Mouse (Mus musculus): ENCODE measurements around the gene Gtf2i.

Gene Gtf2i

DNA sequence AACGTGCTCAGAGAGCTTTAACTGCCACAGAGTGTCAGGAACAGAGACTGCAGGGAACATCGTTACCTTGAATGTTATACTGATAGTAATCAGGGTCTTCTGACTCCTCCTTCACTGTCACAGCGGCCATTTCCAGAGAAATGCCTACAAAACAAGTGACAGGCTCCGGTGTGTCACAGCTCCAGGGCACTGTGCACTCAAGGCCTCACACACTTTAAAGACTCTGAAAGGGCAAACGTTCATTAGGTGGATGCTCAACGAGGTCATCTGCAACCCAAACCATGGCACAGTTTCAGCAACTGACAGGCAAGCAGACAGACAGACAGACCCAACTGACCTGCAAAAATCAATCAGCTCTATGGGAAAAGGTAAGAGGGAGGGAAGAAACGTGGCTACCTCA, 35.2 kb downstream of the Gtf2i start:
- CTCF ChIA-PET = no interaction called here

DNA sequence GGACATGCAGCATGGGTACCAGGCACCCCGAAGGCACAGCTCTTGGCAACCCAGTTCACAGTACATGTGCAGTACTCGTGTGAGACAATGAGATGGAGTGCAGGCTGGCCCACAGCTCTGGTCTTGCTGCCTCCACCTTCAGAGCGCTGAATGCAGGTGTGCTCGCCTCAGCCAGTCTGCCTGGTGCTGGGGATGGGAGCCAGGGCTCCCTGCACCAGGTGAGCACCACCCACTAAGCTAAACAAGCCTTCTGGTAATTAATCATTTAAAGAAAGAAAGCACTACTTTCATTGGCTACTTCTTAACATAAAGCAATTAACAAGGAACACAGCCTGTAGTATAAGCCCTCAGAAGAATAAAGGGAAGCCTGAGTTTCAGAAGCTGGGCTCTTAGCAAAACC, 37.5 kb downstream of the Gtf2i start:
- CTCF ChIA-PET = no interaction called here

DNA sequence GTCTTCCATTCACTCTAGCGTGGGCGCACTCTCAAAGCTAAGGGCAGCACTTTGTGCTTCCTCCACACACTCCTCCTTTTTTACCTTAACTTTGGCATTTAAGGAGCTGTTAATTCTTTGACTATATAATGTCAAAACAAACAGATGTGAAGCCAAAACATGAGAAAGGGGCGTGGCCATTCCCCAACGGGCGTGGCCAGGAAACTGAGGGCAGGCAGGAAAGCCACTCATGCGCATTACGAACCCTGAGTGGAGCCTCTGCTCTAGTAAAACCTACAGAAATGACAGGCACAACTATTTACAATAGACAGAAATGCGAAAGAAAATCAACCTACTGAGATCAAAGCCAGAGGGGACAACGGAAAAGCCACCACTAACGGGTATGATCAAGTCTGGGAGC, 39.0 kb downstream of the Gtf2i start:
- CTCF ChIA-PET = no interaction called here

DNA sequence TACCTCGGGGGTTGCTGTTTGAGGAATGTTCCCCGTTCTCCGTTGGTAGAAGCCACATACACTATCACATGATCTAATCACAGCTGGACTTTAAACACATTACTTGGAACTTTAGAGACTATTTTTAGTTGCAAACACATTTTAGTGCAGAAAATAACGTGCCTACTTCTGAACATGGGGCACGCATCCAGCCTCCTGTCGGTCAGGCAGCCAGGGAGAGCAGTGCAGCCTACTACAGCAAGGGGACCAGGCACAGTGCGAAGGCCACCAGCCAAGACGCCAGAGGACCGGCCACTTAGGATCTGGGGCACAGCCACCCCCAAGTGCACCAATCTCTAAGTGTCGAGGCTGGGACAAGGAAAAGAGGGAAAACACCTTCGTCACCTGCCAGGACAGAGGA, 39.5 kb downstream of the Gtf2i start:
- CTCF ChIA-PET = no interaction called here

DNA sequence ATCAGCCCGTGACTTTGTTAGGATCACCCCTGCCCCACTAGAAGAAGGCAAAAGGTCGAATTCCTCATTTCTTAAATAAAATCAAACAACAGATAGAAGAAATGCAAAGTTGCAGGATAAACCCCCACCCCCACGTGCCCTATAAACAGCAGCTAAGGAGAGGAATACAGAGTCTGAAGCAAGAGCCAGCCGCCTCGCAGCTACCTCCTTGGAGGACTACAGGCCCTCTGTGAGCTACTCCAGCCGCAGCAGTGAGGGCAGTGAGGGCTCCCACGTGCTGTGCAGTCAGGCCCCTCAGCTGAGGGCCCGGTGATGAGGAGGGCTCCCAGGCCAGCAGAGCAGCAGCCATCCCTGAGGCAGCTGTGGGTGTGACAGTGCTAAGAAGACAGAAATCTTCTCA, 40.8 kb downstream of the Gtf2i start:
- CTCF ChIA-PET = no interaction called here

DNA sequence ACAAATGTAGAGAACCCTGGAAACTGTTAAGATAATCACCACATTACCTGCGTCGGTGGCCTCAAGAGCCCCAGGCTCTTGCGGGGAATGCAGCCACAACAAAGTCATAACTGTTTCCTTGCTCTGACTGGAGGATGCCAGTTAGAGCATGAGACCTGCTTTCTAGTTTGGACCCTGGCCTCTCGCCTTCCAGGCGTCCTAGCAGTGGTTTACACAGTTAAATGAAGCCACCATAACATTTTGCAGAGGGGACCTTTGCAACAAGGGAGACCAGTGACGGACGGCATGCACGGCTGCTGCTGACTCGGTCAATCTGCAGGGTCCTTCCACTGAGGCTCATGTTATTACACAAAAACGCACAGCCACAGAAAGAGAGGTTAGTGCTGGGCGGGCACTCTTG, 41.8 kb downstream of the Gtf2i start:
- CTCF ChIA-PET = no interaction called here

DNA sequence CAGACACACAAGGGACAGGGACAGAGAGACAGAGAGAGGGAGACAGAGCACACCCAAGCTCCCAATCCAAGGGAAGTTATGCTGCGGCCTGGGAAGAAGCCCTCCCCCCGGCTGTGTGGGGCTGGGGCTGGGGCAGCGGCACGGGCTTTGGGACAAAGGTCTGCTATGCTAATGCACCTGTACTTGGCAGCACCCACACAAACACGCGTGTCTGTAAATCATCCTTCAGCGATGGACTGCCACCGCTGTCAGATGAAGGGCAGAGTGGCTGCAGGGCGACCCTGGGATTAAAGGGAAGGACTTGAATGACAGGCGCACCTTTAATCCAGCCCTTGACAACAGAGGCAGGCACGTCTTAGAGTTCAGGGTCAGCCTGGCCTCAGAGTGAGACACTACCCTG, 43.1 kb downstream of the Gtf2i start:
- CTCF ChIA-PET = interaction anchor here (0.5 kb wide), 1 partner anchor 10 kb away, joined by 3 read pairs; no protein-coding TSS in a partner anchor

DNA sequence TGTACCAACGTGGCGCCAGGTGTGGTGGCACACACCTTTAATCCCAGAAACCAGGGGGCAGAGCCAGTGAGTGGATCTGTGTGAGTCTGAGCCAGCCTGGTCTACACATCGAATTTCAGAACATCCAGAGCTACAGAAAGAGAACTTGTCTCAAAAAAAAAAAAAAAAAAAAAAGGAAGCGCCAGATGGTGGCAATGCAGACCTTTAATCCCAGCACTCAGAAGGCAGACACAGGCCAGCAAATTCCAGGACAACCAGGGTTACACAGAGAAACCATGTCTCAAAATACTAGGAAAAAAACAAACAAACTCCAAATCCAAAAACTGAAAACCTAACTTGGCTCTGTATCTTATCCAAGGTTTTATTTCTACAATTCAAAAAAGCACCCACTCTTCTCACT, 44.0 kb downstream of the Gtf2i start:
- CTCF ChIA-PET = interaction anchor here (0.6 kb wide), 1 partner anchor 50 kb away, joined by 9 read pairs; no protein-coding TSS in a partner anchor

DNA sequence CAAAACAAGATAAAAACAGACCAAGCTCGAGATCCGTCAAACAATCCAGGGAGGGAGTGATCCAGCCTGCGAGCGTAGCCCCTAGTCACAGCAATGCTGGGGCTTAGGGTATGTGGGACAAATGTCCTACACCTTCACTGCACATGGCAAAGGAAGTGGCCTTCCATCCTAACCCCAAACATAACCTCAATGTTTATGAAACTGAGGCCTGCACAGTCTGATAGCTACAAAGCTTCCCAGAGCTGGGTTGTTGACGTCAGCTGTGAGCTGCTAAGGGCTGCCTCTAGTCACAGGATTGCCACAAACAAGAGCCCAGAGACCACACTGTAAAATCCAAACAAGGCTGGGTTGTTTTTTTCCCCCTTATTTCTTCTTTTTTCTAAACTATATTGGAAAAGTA, 44.8 kb downstream of the Gtf2i start:
- CTCF ChIA-PET = no interaction called here

DNA sequence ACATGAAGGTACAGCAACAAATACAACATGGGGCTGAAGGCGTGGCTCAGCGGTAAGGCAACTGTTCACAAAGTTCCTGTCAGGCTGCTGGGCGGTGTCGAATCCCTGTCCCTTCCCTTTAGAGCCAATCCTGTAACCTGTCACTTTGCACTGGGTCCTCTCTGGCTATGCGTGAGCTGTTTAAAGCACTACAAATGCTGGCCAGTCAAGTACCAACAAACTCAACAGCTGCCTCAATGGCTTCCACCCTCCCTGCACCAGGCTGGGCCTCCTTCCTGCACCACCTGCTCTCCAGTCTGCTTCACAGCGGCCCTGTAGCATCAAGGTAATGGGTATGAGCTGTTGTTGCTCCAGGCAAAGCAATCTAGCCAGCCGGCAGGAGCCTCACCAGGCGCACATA, 45.8 kb downstream of the Gtf2i start:
- CTCF ChIA-PET = interaction anchor here (0.6 kb wide), 1 partner anchor 13 kb away, joined by 3 read pairs; no protein-coding TSS in a partner anchor

DNA sequence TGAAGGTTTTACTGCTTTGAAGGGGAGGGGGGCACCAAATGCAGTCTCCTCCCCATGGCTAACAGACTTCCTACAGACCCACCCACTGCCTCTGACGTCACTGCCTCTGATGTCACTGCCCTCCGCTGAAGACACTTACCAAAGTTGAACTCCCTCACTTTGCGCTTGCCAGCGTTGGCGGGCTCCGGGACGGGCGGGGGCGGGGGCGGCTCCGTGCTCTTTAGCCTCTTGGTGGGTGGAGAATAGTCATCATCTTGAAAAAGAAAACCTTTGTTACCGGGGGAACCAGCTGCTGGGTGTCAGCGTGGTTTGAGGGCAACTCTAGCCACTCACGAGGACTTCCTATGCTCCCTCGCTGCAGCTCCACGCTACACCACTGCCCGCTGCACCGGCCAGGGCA, 48.2 kb downstream of the Gtf2i start:
- CTCF ChIA-PET = no interaction called here

DNA sequence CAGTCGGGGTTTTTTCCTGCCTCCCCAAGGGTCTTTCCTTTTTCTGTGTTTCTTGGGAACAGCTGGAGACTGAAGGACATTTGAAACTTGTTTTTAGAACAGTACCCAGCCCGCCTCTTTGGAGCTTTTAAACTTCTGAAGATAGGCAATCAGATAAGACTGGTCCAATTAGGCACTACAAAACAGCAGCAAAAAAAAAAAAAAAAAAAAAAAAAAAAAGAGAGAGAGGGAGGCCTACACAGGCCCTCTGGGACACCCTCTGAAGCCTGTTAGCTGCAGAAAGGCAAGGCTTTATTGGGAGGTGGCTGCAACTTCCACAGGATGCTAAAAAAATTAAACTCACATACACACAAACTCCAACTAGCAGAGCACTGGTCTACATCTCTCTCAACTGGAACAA, 48.7 kb downstream of the Gtf2i start:
- CTCF ChIA-PET = no interaction called here

DNA sequence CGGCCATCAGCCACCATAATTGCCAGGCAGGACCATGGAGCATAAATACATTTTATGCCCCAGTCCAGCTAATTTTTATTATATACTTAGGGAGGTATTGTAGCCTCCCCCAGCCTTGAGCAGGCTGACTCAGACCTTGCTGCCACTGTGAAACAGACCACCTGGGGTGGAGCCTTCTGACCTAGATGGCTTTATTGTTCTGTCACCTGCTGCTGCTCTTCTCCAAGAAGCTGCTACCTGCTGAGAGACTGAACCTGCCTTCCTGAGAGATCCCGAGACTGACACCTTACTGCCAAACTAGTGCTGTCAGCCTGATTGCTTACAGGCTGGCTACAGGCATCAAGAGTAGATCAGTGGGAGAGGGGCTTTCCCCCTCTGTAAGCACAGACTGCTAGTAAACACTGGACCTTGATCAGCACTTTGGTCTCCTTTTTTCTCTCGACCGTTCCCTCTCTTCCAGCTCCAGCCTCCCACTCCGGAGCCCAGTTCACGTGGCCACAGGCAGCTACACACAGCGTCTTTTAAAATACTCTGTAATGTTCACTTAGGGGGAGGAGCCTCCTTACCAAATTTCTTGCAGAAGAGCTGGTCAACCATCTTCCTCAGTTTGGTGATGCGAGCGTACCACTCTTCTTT, 54.4 kb downstream of the Gtf2i start:
- CTCF ChIA-PET = interaction anchor here (0.6 kb wide), 1 partner anchor 94 kb away, joined by 3 read pairs; no protein-coding TSS in a partner anchor

DNA sequence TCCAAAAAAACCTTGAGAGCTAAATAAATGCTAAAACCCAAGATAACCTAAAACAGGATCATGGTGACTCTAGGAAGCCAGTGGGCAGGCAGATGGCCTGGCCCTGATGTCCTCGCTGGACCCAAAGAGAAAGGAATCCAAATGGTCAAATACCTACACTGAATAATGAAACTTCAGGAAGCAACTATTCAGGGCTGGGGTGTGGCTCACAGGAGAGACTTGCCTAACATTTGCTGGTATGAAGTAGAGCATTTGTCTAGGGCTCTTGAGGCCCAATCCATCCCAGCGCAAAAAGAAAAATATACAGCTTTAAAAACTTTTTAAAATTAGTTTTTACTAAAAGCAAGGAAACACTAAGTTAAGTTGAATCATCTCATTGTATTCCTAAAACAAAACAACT, 55.6 kb downstream of the Gtf2i start:
- CTCF ChIA-PET = no interaction called here

DNA sequence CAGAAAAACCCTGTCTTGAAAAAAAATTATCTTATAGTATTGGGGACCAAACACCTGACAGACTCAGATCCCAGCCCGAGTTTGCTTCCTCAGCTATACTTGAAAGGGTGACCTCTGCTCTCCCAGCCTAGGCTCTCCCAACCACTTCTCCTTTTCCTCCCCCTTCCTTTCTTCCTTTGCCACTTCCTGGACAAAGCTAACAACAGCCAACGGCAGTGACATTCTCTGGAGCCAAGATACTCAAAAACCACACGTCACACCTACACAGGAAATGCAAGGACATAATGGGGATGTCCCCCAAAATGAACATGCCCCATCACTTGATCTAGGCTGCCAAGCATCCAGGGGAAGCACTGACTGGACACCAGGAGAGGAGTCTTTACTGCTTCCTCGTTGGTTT, 56.2 kb downstream of the Gtf2i start:
- CTCF ChIA-PET = interaction anchor here (0.5 kb wide), 1 partner anchor 45 kb away, joined by 3 read pairs; no protein-coding TSS in a partner anchor

DNA sequence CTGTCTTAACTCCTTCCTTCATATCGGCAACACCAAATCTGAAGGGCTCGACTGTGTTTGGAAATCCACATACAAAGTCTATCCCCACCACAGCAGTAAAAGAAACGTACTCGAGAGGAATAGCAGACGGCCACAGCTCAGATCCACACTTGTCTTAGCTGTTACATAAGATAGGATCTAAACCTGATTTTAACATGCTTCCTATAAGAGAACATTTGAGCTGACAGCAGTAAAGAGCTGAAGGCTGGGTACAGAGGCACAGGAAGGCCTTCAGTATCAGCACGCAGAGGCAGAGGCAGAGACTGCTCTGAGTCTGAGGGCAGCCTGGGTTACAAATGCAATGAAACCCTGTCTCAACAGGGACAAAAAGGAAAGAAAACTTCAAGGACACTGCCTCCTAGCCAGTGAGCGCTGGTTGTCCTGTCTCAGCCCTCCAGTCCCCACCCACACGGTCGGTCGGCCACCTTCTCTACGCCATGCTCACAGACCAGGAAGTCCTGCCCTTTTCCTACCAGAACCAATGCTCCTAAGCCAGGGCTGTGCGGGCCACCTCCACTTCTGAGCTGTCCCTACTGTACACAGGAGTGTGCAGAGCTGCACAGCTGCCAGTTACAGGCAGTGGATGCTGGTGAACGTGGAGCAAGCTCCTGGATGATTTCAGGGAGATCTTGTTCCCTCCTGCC, 57.1 kb downstream of the Gtf2i start:
- CTCF ChIA-PET = no interaction called here

DNA sequence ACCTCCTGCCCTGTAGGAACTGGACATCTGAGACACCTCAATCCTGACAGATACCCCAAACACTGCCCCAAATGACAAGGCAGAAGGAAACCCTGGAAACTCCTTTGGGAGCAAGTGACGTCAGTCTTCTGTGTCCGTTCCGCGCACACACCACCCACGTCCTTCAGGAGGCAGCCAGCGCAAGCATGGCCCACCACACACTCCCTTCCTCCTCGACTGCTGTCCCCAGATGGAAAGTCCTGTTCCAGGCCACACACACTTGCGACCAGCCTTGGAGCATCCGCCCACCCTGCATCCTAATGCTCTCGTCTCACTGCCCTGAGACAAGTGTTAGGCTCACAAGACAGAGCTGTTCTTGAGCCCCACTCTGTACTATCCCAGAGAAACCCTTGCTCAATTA, 59.3 kb downstream of the Gtf2i start:
- CTCF ChIA-PET = no interaction called here

DNA sequence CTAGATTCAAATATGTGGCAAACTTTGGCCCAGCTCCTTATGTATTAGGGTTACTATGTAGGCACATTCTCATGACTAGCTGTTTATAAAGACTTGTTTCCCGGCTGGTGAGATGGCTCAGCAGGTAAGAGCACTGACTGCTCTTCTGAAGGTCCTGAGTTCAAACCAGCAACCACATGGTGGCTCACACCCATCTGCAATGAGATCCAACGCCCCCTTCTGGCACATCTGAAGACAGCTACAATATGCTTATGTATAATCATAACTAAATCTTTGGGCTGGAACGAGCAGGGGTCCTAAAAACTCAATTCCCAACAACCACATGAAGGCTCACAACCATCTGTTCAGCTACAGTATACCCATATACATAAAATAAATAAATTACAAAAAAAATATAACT, 60.8 kb downstream of the Gtf2i start:
- CTCF ChIA-PET = no interaction called here

DNA sequence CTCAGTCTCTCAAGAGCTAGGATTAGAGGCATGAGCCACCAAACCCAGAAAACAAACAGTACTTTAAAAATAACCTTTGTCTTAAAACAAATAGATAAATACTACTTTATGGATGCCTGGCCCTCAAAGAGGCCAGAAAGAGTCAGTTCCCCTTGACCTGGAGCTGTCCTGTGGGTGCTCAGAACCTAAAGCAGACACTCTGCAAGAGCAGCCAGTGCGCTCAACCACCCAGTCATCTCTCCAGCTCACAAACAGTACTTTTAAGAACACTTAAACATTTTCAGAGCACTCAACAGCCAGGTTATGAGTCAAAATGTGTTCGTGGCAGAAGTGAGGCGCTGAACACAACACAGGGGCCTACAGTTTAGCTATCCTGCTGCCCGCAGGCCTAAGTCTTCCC, 63.5 kb downstream of the Gtf2i start:
- CTCF ChIA-PET = no interaction called here

DNA sequence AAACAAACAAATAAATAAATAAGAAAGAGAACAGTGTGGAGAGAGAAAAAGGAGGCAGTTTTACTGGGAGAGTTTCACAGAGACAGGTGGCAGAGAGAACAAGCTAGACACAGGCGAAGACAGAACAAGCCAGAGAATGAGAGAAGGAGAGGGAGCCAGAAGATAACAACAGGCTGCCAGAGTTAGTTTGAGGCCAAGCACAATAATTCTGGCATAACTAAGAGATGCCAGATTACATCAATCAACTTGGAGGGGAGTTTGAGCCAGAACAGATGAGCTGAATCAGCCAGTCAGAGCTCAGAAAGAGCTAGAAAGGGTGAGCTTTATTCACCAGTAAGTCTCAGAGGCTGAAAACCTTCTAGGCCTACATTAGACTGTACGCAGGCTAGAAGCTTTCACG, 64.0 kb downstream of the Gtf2i start:
- CTCF ChIA-PET = no interaction called here

DNA sequence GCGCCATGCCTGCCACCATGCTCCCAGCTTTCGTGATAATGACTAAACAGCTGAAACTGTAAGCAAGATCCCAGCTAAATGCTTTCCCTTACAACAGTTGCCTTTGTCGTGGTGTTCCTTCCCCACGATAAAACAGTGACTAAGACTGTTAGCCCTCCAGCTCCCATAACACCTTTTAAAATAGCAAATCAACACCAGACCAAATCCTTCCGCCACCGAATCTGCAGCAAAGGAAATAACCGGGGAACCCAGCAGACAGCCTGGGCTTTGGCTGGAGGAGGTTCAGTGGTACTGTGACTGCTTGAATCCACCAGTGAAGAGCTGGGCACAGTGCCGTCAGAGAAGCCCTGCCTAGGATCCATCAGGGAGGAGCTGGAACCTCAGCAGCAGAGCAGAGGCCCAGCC, 65.3 kb downstream of the Gtf2i start:
- CTCF ChIA-PET = interaction anchor here (0.6 to 0.9 kb wide), 2 partner anchors 23 to 1845 kb away, joined by 3 to 4 read pairs; no protein-coding TSS in a partner anchor

DNA sequence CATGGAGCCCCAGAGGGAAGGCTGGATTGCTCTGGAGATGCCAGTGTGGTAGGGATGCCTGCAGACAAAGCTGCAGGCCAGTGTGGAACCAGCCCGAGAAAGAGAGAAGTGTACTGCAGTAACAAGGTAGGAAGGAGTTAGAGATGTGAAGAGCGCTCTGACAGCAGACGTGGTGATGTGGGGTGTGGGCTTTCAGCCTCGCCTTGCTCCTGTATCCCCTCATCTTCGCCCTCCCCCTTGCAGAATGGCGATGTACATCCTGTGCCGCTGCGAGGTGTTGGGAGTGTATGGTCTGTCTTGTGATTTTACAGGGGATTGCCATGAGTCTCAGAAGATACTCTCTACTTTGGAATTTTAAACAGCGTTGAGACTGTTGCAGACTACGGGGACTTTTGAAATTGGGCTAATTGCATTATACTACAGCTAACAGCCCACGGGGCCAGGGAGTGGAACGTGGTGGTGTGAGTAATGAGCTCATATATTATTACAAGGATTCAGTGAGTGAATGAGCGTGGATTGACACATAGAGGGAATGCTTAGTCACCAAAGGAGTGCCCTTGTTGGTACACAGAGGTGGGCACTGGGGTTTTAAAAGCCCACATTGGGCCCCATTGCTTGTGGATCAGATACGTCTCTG, 65.8 kb downstream of the Gtf2i start:
- CTCF ChIA-PET = interaction anchor here (0.9 kb wide), 1 partner anchor 22 kb away, joined by 3 read pairs; no protein-coding TSS in a partner anchor

DNA sequence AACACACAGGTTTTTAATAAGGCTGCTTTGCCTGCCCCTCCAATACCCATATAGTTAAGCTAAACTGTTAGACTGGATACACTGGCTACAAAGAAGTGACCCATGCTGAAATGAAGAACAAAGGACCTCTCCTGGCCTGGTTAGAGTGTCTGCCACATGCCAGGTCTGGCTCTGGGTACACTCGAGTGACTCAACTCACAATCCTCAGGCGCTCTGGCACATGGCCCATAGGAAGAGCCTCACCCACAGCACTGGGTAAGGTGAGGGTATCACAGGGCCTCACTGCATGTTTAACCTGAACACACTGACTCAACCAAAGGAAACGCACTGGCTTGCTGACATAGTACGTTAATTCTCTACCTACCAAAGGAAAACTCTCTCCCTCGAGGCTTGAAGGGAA, 68.4 kb downstream of the Gtf2i start:
- CTCF ChIA-PET = no interaction called here
